Mouse (Mus musculus): ENCODE data around the gene Tnfsf4. TPM values are rescaled to one million over a fixed set of nuclear protein-coding genes. Genes with fewer than 3 reads are reported as not detected.

Gene Tnfsf4
- polyA plus RNA-seq, 1 experiment from 2014 or later = not detected

DNA sequence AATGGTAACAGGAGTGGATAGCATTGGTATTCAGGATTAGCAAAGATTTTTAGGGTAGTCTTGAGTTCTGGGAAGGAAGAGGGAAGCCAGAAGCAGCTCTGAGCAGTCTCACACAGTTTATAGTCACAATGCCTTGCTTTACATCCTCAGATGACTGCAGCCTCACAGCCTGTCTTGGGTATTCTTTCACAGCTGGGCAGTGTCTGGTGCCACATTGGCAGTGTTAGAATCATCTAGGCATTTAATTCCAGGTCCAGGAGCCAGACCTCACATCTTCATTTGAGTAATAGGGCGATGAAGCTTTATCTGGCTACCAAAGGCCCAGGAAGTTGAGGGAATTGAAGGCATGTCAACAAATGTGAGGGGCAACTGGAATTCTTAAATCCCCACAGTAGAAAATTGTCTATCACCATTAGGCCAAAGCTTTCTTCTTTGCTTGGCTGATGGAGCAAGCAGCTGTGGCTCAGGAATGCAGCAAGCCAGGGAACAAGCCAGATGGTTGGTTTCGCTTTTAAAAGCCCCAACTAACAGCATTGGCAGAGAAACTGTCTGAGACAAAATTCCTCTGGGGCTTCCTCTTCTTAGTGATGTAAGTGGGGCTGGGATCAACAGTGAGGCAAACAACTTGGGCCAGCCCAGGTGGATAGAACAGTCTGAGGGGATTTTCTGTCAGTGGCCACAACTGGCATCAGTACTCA lies 68.3 kb downstream of the Tnfsf4 start:
- Histone ChIP-seq H3K9me3 (replicated peaks; ENCODE audit: control insufficient read depth, low read length) (no peaks in the 10 kb centered on the region), H3K4me1 (ENCODE audit: control insufficient read depth, insufficient read depth, low read length) (no peaks in the 10 kb centered on the region), H3K36me3 (replicated peaks; ENCODE audit: control insufficient read depth, insufficient read depth, low read depth, low read length) (no peaks in the 10 kb centered on the region), H3K4me2 (ENCODE audit: low read depth, low read length) (no peak overlapping the region), H3K4me3 (ENCODE audit: low read depth, low read length) (no peak overlapping the region), H3K9ac (replicated peaks; ENCODE audit: low read length) (no peak overlapping the region), H3K27ac (replicated peaks; ENCODE audit: low read depth, low read length) (no peak overlapping the region), H3K27me3 (ENCODE audit: control insufficient read depth, insufficient read depth, low read length) (no peaks in the 10 kb centered on the region)
- no peak for ATAC-seq (replicated peaks; ENCODE audit: insufficient number of reproducible peaks, low FRiP score, low TSS enrichment, low read depth)
- 60% methylated on average over 2 of the region's 2 CpGs for WGBS
- peak; percentile 50 for DNase-seq (ENCODE audit: low spot score)

Other genes with a start within 250 kb of the Tnfsf4 start
- gene Tex50, start 236.1 kb upstream of the Tnfsf4 start, polyA plus RNA-seq (2014; fragmentation: Nextera tagmentation; extraction: Ambion mirVana) = not detected in 2 replicates
- 642 and 648 TPM in 2 replicates for gene Prdx6, start 144.2 kb upstream of the Tnfsf4 start, polyA plus RNA-seq (2014; fragmentation: Nextera tagmentation; extraction: Ambion mirVana)
- not detected in 2 replicates for gene Tnfsf18, start 99.2 kb downstream of the Tnfsf4 start, polyA plus RNA-seq (2014; fragmentation: Nextera tagmentation; extraction: Ambion mirVana)

Data from embryonic facial prominence, embryonic 11.5 days (tissue).